Mouse (Mus musculus) MEL (cell line): Measurements from ENCODE around the gene Gipc3. TPM values are rescaled to one million over a fixed set of nuclear protein-coding genes. Genes with fewer than 3 reads are reported as not detected.

Experiments used
- DNase-seq: peaks from one replicate; pipeline ENCODE4 v3.0.0; 2011; ENCODE audit warnings: low read depth, low spot score
- H3K27ac ChIP-seq: 2 replicates; pipeline ENCODE4 v1.5.1; 2012; ENCODE audit warnings: low read depth, mild to moderate bottlenecking, control low read depth, low read length, moderate library complexity; ENCODE audit not compliant: control insufficient read depth
- H3K27me3 ChIP-seq, 2 experiments: fragments of 150-350 bp in 1 of 2; sonication (generic) in 1 of 2; 2 replicates each; pipeline ENCODE4 v1.6.1; 2012; ENCODE audit warnings: low read length in 2 of 2, mild to moderate bottlenecking in 2 of 2, improper control_type of control experiment in 1 of 2, moderate library complexity in 1 of 2; ENCODE audit not compliant: insufficient read depth in 2 of 2, control insufficient read depth in 1 of 2
- H3K36me3 ChIP-seq, 2 experiments: 2 replicates each; pipeline ENCODE4 v1.6.1; 2012 to 2014; ENCODE audit warnings: low read length in 2 of 2, improper control_type of control experiment in 1 of 2, inconsistent platforms in 1 of 2, mild to moderate bottlenecking in 1 of 2; ENCODE audit not compliant: insufficient read depth in 2 of 2, control insufficient read depth in 1 of 2
- H3K4me1 ChIP-seq, 2 experiments: fragments of 150-350 bp in 1 of 2; sonication (generic) in 1 of 2; 2 replicates each; pipeline ENCODE4 v1.6.1; 2012; ENCODE audit warnings: low read length in 2 of 2, improper control_type of control experiment in 1 of 2, mild to moderate bottlenecking in 1 of 2; ENCODE audit not compliant: insufficient read depth in 2 of 2, control insufficient read depth in 1 of 2
- H3K4me3 ChIP-seq, 2 experiments: fragments of 150-350 bp in 1 of 2; sonication (generic) in 1 of 2; 2 replicates each; pipeline ENCODE4 v1.5.1; 2012; ENCODE audit warnings: low read depth in 2 of 2, low read length in 2 of 2, mild to moderate bottlenecking in 2 of 2, moderate library complexity in 2 of 2, control low read depth in 1 of 2, improper control_type of control experiment in 1 of 2; ENCODE audit not compliant: control insufficient read depth in 1 of 2, insufficient read depth in 1 of 2
- H3K79me2 ChIP-seq: 2 replicates; pipeline ENCODE4 v1.6.1; 2012; ENCODE audit warnings: mild to moderate bottlenecking, low read length, moderate library complexity; ENCODE audit not compliant: control insufficient read depth, poor library complexity, insufficient read depth
- H3K9ac ChIP-seq: 2 replicates; pipeline ENCODE4 v1.6.1; 2012; ENCODE audit warnings: low read depth, mild to moderate bottlenecking, control low read depth, low read length, moderate library complexity; ENCODE audit not compliant: control insufficient read depth, poor library complexity, severe bottlenecking
- H3K9me3 ChIP-seq: fragments of 150-350 bp; sonication (generic); replicated peaks from 2 replicates; pipeline ENCODE4 v1.6.1; 2012; ENCODE audit warnings: mild to moderate bottlenecking, low read length, improper control_type of control experiment, moderate library complexity; ENCODE audit not compliant: insufficient read depth
- BHLHE40 ChIP-seq: IDR thresholded peaks from 2 replicates; pipeline ENCODE4 v1.6.1; 2012; ENCODE audit warnings: low read depth, mild to moderate bottlenecking, inconsistent platforms, low read length, improper control_type of control experiment, borderline replicate concordance
- CHD2 ChIP-seq: IDR thresholded peaks from 2 replicates; pipeline ENCODE4 v1.6.1; 2011; ENCODE audit warnings: low read length, improper control_type of control experiment
- E2F4 ChIP-seq: IDR thresholded peaks from 2 replicates; pipeline ENCODE4 v1.6.1; 2011; ENCODE audit warnings: low read depth, low read length, improper control_type of control experiment, borderline replicate concordance
- ELF1 ChIP-seq: IDR thresholded peaks from 2 replicates; pipeline ENCODE4 v1.6.1; 2014; ENCODE audit warnings: low read depth, mild to moderate bottlenecking, inconsistent platforms, low read length, improper control_type of control experiment, moderate library complexity
- EP300 ChIP-seq, 2 experiments: IDR thresholded peaks; 2 replicates each; pipeline ENCODE4 v1.6.1; 2011; ENCODE audit warnings: improper control_type of control experiment in 2 of 2, low read length in 2 of 2, low read depth in 1 of 2, mild to moderate bottlenecking in 1 of 2
- GABPA ChIP-seq: IDR thresholded peaks from 2 replicates; pipeline ENCODE4 v1.6.1; 2012; ENCODE audit warnings: low read depth, mild to moderate bottlenecking, inconsistent platforms, low read length, improper control_type of control experiment, moderate library complexity
- HCFC1 ChIP-seq: IDR thresholded peaks from 2 replicates; pipeline ENCODE4 v1.6.1; 2012; ENCODE audit warnings: low read depth, mild to moderate bottlenecking, inconsistent platforms, low read length, improper control_type of control experiment, moderate library complexity
- MEF2A ChIP-seq: IDR thresholded peaks from 2 replicates; pipeline ENCODE4 v1.6.1; 2014; ENCODE audit warnings: low read depth, mild to moderate bottlenecking, inconsistent platforms, low read length, improper control_type of control experiment; ENCODE audit not compliant: poor library complexity, insufficient replicate concordance, severe bottlenecking; ENCODE audit errors: extremely low read depth
- MYC ChIP-seq: IDR thresholded peaks from 2 replicates; pipeline ENCODE4 v1.6.1; 2011; ENCODE audit warnings: low read depth, mild to moderate bottlenecking, low read length, improper control_type of control experiment, moderate library complexity
- NELFE ChIP-seq: IDR thresholded peaks from 2 replicates; pipeline ENCODE4 v1.6.1; 2011; ENCODE audit warnings: low read depth, low read length, improper control_type of control experiment
- POLR2A ChIP-seq, 2 experiments: IDR thresholded peaks; 2 replicates each; pipeline ENCODE4 v1.6.1; 2011 to 2012; ENCODE audit warnings: low read length in 2 of 2, mild to moderate bottlenecking in 2 of 2, control low read depth in 1 of 2, improper control_type of control experiment in 1 of 2, low read depth in 1 of 2, moderate library complexity in 1 of 2; ENCODE audit not compliant: control insufficient read depth in 1 of 2, insufficient read depth in 1 of 2, poor library complexity in 1 of 2
- POLR2AphosphoS5 ChIP-seq: IDR thresholded peaks from 2 replicates; pipeline ENCODE4 v1.6.1; 2012; ENCODE audit warnings: low read depth, borderline replicate concordance, mild to moderate bottlenecking, inconsistent platforms, low read length, moderate library complexity, mixed read lengths
- SIN3A ChIP-seq: IDR thresholded peaks from 2 replicates; pipeline ENCODE4 v1.6.1; 2012; ENCODE audit warnings: low read length, improper control_type of control experiment, inconsistent platforms
- TAL1 ChIP-seq: IDR thresholded peaks from 2 replicates; pipeline ENCODE4 v1.6.1; 2012; ENCODE audit warnings: mild to moderate bottlenecking, inconsistent platforms, low read length, moderate library complexity, mixed read lengths
- TBP ChIP-seq: IDR thresholded peaks from 2 replicates; pipeline ENCODE4 v1.8.0; 2011; ENCODE audit warnings: low read depth, low read length, improper control_type of control experiment
- TCF12 ChIP-seq: IDR thresholded peaks from 2 replicates; pipeline ENCODE4 v1.6.1; 2014; ENCODE audit warnings: low read depth, mild to moderate bottlenecking, inconsistent platforms, low read length, improper control_type of control experiment, moderate library complexity
- UBTF ChIP-seq: IDR thresholded peaks from 2 replicates; pipeline ENCODE4 v1.6.1; 2012; ENCODE audit warnings: low read depth, mild to moderate bottlenecking, inconsistent platforms, low read length, improper control_type of control experiment, moderate library complexity, borderline replicate concordance; ENCODE audit not compliant: insufficient read depth
- USF1 ChIP-seq: IDR thresholded peaks from 2 replicates; pipeline ENCODE4 v1.6.1; 2014; ENCODE audit warnings: low read depth, mild to moderate bottlenecking, inconsistent platforms, low read length, improper control_type of control experiment, moderate library complexity
- polyA plus RNA-seq, 2 experiments: library from polyadenylated mRNA; stranded (reverse) in 1 of 2; unstranded in 1 of 2; fragments of >175 nt in 1 of 2; fragments of >200 nt in 1 of 2; gene quantifications; 2 replicates each; pipeline versions ENCODE4 v1.2.1 to v1.2.4; 2012; ENCODE audit warnings: low replicate concordance in 2 of 2, low read depth in 1 of 2; ENCODE audit not compliant: insufficient read length in 2 of 2, insufficient read depth in 1 of 2, missing spikeins in 1 of 2
- total RNA-seq: library from RNA; depleted of rRNA; stranded (reverse); fragments of 300-350 nt; gene quantifications from 2 replicates; pipeline ENCODE4 v1.2.3, GENCODE M21; 2012

Gene Gipc3
- total and polyA plus RNA-seq, 3 experiments: not detected

GRCm38 (mm10) chr10:81287513-81288157 lies 55.4 kb downstream of the Gipc3 start (continued):
- TF ChIP-seq EP300 (IDR thresholded peaks at IDR 0.05; ENCODE audit: low read depth in 1 of 2, low read length in 2 of 2) (no peak), TCF12 (no peak)

- peaks cover 0 to 13% of the 10 kb centered on the region in 2 experiments; a peak in 2 of 4 replicates for H3K36me3 ChIP-seq
- H3K27me3 ChIP-seq: no peaks in the 10 kb centered on the region
- TF ChIP-seq TAL1 (no peak), MYC (no peak), USF1 (no peak), MEF2A (no peak), POLR2A (IDR thresholded peaks at IDR 0.05; ENCODE audit: control insufficient read depth in 1 of 2, insufficient read depth in 1 of 2, low read depth in 1 of 2, low read length in 2 of 2, poor library complexity in 1 of 2) (no peak), E2F4 (no peak), TCF12 (no peak), POLR2AphosphoS5 (no peak), BHLHE40 (no peak), HCFC1 (no peak), TBP (no peak), SIN3A (no peak), NELFE (no peak), GABPA (no peak), ELF1 (no peak), UBTF (no peak), CHD2 (no peak)
- no peak overlapping the region for H3K27ac ChIP-seq
- H3K4me1 ChIP-seq: peaks cover 6 to 18% of the 10 kb centered on the region in 2 experiments
- peak overlapping the region; percentile 78 for H3K9ac ChIP-seq
- no peaks in the 10 kb centered on the region for H3K79me2 ChIP-seq
- peak; percentile 38 for DNase-seq
- H3K4me3 ChIP-seq: peak overlapping the region; percentile 48 to 85
- H3K9me3 ChIP-seq: no peaks in the 10 kb centered on the region
These were observed 56.5 kb downstream of the Gipc3 start for GRCm38 (mm10) chr10:81286586-81286985.
